Mouse (Mus musculus): ENCODE measurements around the gene Rnf144a.

Rnf144a gene

DNA sequence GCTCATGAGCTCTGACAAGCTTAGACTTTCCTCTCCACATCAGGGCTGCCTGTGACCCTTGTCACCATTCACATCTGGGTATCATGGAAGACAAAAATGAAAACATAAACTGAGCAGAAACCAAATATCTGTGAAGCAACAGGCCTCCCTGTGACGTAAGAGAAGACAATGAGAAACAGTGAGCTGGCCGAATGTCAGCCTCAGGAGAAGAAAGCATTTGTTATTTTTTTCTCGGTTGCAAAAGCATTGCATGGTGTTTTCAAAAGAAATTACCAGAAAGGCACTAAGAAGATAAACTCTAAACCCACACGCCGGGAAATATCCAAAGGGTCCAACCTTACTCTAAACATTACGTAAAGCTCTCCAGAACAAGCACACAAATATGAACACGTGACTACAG is 41.3 kb downstream of the Rnf144a start:
- peak; percentile 76 for DNase-seq (ENCODE audit: low spot score)

DNA sequence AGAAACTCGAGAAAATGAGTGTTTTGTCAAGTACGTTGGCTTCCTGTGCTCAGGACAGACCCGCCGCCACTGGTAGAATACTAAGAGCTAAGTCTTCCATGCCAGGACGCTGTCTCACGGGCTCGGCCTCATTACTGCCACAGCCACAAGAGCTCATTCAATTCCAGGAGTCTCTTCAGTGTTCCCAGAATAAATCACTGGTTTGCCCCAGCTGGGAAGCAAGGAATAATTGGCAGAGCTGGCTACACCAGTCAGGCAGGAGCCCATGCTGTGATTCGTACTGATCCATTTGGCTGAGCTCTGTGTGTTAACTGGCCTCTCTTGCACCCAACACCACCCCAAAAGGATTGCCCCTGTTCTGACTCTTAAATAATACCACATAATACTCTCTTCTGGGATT is 45.0 kb downstream of the Rnf144a start:
- DNase-seq (ENCODE audit: low spot score): no peak

DNA sequence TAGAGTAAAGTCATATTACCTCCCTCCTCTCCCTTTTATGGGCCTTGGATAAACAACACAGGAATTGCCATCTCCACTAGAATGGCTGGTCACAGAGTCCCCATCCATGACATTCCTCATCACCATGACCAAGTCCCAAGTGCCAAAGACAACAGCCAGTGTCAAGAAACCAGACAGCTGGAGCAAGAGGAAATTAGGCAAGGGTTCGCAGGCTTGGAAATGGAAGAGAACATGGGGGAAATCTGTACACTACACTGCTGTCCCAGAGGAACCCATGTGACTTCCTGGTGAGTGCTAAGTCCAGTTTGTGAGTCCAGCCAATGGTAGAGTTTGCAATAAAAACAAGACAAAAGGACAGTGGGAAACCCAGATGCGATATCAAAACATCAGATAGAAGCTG is 47.7 kb downstream of the Rnf144a start:
- peak; percentile 85 for DNase-seq (ENCODE audit: low spot score)

DNA sequence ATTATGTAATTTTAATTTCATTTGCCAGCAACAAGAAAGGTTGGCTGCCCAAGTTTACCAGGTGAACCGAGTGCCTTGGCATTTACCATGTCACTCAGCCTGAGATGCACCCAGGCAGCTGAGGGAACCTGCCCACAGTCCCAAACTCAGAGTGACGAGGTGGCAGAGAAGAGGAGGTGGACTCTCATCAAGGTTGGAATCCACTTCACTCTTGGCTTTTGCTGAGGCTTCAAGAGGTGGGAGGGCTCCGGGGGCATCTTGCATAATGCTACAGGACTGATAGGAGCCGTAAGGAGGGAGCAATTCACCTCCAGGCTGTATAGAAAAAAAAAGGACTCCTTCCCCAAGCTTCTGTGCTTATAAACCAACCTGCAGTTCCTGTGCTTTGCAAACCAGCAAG is 48.7 kb downstream of the Rnf144a start:
- no peak for DNase-seq (ENCODE audit: low spot score)

DNA sequence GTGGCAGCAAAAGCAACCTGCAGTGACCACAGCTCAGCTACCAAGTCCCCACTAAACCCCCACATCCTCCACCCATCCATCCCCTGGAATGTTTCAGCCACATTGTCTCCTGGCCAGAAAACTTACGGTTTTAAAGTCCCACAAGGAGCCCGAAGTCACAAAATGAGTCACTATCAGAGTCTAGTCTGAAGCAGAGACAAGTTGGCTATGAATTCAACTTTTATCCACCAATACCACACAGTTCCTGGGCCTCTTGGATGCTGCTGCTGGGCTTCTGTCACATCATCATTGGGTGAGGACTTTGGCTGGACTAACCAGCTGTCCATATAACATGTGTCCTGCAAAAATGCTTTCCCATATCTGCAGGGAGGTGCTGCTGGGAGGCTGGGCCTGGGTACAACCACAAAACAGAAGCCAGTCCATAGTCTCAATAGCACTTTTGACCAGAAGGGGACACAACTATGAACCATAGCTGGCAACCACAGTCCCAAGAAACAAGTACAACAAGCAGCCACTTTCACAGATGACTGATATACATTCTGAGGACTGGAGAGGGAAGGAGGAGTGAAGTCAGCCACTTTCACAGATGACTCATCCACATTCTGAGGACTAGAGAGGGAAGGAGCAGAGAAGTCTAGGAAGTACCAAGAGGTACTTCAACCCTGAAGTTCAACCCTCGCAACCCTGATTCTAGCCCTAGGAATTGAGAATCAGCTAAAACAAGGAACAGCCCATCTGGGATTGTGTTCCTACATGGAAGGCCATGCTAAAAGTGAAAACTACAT is 49.3 kb downstream of the Rnf144a start:
- DNase-seq (ENCODE audit: low spot score): no peak

DNA sequence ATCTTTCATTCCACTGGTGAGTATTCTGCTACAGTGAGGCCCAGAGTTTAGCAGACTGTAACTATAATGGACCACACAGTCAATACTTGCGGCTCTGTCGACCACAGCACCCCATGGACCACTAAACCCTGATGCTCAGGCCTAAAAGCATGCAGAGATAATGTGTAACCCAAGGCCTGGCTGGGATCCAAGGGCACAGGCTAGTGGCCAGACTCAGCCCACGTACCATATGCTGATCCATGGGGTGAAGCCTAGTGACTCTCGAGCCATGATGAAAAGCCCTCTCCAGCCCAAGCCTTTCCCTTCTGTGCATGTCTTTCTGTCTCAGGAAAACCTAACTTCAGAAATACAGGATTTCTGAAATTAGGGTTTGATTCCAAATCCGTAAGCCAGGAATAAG is 50.2 kb downstream of the Rnf144a start:
- peak; percentile 28 for DNase-seq (ENCODE audit: low spot score)

DNA sequence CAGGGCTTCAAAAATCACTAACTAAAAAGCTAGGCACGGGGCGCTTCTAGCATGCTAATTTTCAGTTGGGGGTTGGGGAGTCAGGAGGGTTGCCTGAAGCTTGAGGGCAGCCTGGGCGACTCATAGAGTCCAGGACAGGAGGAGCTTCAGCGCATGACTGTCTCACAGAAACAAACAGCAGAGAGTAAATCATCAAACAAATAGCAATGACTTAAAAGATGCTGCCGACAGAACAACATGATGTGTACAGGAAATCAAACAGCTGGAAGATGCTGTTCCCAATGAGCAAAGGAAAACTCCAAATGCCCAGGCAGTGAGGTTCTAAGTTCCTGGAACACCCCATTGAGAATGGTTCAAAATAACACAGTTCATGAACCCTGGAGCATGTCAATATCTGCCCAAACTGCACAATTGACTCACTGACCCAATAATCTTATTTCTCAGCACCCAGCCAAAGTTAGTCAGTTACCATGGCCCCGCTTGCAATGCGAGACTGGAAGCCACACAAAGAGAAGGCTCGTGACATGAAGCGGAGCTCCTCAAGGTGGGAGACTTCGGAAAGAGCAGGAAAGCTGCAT is 54.0 kb downstream of the Rnf144a start:
- DNase-seq (ENCODE audit: low spot score): no peak

DNA sequence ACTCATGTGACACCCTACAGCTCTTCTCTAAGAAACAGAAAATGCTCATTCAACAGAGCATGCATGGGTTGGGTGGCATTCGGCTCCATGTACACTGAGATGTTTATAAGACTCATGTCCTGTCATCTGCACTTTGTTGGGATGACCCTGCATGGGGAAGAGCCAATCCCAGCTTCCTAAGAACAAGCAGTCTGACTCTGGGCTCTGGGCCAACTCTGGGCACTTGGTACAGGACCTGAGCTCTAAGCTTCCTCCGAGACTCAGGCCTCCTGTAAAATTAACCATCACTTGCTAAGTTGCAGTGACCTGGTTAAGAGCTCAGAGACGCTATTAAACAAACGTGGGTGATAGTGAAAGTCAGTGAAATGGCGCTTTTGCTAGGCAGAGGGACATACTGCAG is 55.2 kb downstream of the Rnf144a start:
- peak; percentile 43 for DNase-seq (ENCODE audit: low spot score)

DNA sequence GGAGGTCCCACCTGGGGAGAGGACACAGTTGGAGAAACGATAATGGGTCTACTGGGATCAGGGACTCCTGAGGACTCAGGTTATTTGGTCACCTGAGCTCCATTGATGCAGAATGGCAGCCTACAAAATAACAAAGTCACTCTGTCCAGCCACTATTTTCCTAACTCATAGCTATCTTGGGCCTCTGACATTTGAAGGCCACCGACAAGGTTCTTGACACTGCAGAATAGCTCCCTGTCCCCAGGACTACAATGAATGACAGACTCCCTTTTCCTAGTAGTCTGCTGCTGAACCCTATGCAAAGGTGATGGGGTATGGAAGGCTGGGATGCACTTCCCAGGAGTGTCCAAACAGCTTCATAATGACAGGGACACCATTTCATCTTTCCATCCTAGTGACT is 55.8 kb downstream of the Rnf144a start:
- no peak for DNase-seq (ENCODE audit: low spot score)

DNA sequence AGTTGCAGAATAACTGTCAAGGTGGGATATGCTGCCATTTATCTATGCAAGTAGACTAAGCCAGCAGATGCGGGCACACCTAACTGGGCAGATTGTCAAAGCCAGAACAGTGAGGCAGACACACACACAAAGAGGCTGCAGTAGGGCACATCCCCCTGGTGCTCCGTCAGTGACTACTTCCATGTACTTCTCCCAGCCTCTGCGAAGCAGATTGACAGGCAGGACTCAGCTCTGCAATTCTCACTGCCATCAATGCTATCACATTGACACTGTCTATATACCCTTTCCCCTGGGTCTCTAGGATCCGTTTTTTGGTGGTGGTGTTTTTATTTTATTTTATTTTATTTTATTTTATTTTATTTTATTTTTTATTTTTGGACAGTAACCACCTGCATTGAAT is 57.8 kb downstream of the Rnf144a start:
- DNase-seq (ENCODE audit: low spot score): no peak

DNA sequence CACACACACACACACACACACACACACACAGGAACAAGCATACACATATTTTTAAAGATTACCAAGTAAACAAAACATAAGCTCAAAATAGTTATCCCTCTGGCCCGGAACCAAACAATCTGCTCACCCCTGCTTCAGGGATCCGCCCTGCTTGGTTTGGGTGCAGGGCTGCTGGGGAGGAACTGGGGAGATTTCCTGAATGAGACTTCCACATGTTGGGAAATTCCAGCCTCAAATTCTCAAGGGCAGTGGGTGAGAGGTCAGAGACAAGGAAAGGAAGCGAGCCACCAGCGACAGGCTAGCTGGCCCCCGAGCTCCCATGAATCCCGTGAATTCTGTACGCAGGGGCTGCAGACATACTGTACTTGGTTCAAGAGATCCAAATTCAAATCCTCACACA is 58.9 kb downstream of the Rnf144a start:
- peak; percentile 21 for DNase-seq (ENCODE audit: low spot score)

DNA sequence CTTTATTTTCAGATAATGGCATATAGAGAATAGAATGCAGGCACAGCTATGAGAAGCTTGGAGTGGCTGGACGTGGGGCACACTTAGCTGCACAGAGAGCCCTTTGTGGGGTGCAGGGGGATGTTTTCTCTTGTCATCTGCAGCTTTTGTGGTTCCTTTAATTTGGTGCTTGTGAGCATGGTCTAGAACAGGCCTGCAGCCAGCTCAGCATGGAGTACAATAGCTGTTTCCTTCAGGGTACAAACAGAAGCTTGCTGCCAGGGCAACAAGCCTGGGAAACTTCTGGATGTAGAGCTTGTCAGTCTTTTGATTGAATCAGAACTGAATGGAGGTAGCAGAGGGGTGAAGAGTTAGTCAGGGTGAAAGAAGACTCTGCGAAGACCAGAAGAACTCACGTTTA is 63.7 kb downstream of the Rnf144a start:
- DNase-seq (ENCODE audit: low spot score): no peak

DNA sequence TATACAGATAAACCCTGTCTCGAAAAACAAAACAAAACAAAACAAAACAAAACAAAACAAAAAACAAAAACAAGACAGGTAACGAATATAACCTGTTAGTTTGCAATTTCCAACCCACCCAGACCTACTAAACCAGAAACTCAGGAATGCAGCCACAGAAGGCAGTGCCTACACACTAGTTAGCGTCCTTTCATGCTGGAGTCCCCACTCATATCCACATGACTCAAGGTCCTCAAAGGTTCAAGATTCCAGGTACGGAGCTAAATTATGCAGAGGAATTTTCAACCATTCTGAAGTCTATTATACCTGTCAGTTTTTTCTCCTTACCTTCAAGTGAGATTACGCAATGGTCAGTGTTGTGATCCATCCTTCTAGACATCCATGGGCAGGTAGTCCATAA is 70.6 kb downstream of the Rnf144a start:
- no peak for DNase-seq (ENCODE audit: low spot score)

DNA sequence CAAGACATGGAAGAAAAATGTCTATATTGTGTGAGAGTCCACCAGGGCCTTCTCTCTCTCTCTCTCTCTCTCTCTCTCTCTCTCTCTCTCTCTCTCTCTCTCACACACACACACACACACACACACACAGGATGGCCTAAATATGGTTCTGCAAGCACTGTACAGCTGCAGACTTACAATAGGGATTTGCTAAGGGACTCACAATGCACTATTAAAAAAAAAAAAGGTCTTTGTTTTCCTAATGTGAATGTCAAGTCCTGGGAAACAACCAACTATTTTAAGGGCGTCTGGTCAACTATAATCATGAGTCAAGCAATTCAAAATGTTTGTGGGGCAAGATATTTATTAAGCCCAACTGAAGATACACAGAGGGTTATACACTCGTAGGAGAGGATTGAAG is 71.9 kb downstream of the Rnf144a start:
- DNase-seq (ENCODE audit: low spot score): peak; percentile 37

DNA sequence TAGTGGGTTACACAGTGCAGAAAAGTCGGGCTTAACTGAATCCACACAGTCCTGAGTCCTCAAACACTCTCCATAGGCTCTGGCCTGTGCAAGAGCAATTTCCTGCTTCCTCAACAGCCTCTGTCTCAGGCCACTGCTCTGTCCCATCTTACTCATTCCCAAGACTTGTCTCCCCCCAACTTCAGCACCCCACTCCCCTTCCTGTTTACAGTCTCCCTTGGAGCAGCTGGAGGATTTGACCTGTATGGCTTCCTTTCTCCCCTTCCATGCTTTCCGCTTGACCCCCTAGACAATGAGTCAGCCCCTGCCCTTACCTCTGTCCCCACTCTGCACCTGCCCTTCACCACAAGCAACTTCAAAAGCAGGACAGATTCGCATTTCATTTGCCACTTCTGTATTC is 72.4 kb downstream of the Rnf144a start:
- DNase-seq (ENCODE audit: low spot score): no peak

DNA sequence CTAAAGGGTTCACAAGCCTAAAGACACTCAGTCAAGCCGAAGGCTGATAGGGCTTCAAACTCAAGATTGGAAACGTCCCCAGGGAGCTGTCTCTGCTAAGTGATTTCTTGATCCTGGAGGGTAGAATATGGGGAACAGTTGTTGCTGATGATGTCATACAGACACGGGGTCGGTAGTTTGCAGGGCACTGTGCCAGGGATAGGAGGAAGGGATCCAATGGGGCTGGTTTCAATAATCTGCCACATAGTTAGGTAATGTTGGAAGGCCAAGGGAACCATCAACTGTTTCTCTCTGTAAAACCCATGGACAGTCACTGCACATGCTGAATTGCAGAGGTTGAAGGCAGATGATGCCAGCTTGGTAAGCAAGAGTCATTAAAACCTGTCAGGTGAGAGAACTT is 73.0 kb downstream of the Rnf144a start:
- DNase-seq (ENCODE audit: low spot score): peak; percentile 26

DNA sequence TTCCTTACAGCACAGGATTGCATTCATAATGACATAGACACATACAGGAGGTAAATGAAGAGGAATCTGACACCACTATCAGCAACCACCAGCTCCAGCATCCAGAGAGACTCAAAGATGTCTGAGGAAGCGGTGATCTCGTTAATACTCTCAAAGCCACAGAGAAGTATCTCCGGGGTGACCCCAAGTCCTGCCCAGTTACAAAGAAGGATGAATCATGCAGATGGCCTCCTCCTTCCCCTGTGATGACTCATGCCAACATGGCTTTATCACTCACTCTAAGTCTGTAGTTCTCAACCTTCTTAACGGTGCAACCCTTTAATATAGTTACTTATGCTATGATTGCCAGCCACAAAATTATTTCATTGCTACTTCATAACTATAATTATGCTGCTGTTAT is 74.4 kb downstream of the Rnf144a start:
- DNase-seq (ENCODE audit: low spot score): no peak

DNA sequence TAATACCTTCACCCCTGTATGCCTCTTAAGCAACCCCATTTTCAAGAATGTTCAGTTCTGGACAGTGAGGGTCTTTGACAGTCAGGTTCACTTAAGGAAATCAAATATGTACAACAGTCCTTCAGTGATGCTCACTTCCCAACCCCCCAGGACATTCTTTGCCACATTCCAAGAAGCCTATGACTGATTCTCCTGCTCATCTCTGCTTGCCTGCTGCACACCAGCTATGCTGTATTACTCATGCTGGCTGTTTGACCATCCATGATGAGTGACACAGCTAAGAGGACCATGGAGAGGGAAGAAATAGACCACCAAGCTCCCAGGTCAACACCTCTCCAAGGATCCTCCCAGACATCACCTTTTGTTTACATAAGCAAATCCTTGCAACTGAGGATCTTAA is 75.2 kb downstream of the Rnf144a start:
- DNase-seq (ENCODE audit: low spot score): no peak

DNA sequence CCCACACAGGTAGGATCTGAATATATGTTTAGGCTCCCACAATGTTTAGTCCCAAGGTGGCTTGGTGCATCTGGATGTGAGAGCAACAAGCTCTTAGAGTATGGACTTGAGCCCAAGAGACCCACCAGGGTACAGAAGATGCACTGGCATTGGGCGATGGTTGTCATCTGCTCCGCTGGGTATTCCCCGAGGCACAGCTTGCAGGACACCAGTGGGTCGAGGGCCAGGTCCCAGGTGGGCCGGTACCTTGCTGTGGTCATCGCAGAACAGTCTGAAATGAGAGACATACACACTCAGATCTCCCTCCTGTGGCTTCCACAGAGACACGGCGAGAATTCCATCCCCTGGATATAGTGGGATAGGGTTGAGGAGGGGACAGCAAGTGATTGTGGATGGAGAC is 75.9 kb downstream of the Rnf144a start:
- no peak for DNase-seq (ENCODE audit: low spot score)

DNA sequence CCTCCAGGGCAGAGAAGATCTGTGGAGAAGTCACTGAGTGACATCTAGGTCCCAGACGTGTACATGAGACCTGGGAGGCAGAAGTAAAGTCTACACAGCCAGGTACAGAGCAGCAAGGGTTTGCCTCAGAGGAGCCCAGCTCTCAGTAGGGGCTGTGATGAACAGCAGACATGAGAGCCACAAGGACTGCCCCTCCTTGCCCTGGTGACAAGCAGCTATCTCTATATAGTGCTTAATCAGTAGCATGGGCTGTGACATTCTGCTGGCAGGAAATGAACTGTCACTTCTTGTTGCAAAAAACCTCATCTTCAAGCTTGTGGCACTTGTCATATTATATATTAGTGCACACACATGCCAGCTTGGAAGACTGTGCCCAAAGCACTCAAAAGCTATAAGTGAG is 81.4 kb downstream of the Rnf144a start:
- DNase-seq (ENCODE audit: low spot score): no peak

DNA sequence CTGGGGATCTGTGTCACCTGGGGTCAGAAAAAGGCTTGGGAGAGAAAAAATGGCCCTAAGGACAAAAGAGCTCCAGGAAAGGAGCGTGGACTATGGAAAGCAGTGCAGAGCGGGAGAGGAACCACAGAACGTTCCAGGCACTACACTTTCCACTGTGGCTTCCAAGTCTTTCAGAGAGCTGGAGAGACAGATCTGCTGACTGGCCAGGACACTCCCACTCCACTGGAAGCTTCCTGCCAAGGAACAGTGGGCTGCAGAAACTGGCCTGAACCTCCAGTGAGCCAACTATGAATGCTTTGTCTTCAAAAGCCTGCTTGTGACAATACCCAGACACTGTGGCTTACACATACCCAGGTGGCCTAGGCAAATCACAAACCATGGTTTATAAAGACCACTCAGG is 84.0 kb downstream of the Rnf144a start:
- peak; percentile 64 for DNase-seq (ENCODE audit: low spot score)

DNA sequence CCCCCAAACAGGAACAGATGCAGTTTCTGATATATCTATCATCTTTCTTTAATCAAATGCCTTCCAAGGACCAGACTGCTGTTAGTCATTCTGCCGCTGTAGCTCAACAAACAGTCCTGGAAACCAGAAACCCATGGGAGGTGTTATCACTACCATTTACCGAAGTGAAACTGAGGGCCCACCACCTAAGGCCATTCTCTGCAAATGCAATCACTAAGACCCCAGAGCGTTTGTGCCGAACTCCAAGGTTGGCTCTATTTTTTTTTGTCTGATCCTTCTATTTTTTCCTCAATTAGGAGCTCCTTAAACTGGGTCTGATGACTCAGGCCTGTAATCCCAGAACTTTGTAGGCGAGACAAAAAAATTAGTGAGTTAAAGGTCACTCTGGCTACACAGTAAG is 85.3 kb downstream of the Rnf144a start:
- DNase-seq (ENCODE audit: low spot score): no peak

DNA sequence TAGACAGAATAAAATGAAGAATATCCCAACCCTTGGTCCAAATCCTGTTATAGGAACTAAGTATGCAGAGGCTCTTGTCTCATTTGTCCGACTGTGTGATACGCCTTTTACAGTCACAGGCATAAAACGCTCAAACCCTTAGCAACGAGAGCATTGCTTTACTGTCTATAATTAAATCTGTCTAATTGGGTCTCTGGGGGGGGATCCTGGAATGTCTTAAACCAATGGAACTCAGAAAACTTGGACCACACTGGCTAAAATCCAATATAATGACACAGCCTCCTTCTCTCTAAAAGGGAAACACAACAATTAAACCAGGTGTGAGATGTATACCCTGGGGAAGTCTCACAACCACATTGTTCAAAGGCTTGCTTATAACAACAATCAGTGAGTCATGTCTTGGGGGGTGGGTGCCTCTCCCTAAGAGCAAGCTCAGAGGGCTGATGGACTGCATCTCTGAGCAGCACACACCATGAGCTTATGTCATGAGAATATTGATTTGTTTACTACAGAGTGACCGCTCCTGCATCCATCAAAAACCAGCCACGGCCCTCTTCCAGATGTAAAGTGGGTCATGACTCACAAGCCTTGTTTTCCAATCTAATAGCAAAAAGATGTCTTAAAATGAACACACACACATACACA is 85.9 kb downstream of the Rnf144a start:
- no peak for DNase-seq (ENCODE audit: low spot score)
